Comparison of ENCODE assay signal across 11 mouse cellular contexts in genomic region chr2:153795090-153795489, GRCm38 (mm10). TPM values are rescaled to one million over a fixed set of nuclear protein-coding genes. Genes with fewer than 3 reads are reported as not detected.
DNase-seq lines count a peak whose midpoint lies in the region; ATAC-seq and TF ChIP-seq lines count a peak whose summit lies in the region.
"Had no signal": no experiment of that assay in that cellular context is flagged by ENCODE, and none has a peak within 500 bp of the region (broad histone marks: within the 10 kb centered on the region; RNA-seq: fewer than 3 reads in every experiment).

No protein-coding gene starts in this region.

- no peaks in the 10 kb centered on the region for H3K27me3 ChIP-seq in hindbrain, embryonic 10.5 days (ENCODE audit: insufficient read depth, poor library complexity, severe bottlenecking)
- H3K27me3 ChIP-seq in midbrain, embryonic 15.5 days (replicated peaks): no peaks in the 10 kb centered on the region
- H3K27me3 ChIP-seq: embryonic facial prominence, embryonic 13.5 days; limb, embryonic 15.5 days; stomach, embryonic 15.5 days had no signal

- no peak overlapping the region for H3K4me2 ChIP-seq in midbrain, embryonic 15.5 days
- H3K4me2 ChIP-seq: embryonic facial prominence, embryonic 13.5 days; limb, embryonic 15.5 days; stomach, embryonic 15.5 days had no signal

- no peak overlapping the region for H3K9ac ChIP-seq in midbrain, embryonic 15.5 days
- H3K9ac ChIP-seq: embryonic facial prominence, embryonic 13.5 days; limb, embryonic 15.5 days; stomach, embryonic 15.5 days had no signal

- no peaks in the 10 kb centered on the region for H3K36me3 ChIP-seq in hindbrain, embryonic 10.5 days
- no peaks in the 10 kb centered on the region for H3K36me3 ChIP-seq in midbrain, embryonic 15.5 days (replicated peaks)
- H3K36me3 ChIP-seq: embryonic facial prominence, embryonic 13.5 days; limb, embryonic 15.5 days; stomach, embryonic 15.5 days had no signal

- no peak overlapping the region for H3K4me3 ChIP-seq in layer of hippocampus, adult 2 months
- H3K4me3 ChIP-seq in hindbrain, embryonic 10.5 days: no peak overlapping the region
- no peak overlapping the region for H3K4me3 ChIP-seq in midbrain, embryonic 15.5 days
- H3K4me3 ChIP-seq: embryonic facial prominence, embryonic 13.5 days; limb, embryonic 15.5 days; stomach, embryonic 15.5 days had no signal

- WGBS in hindbrain, embryonic 10.5 days: 53% methylated on average over 5 of the region's 5 CpGs
- WGBS in midbrain, embryonic 15.5 days: 65% methylated on average over 5 of the region's 5 CpGs

- ATAC-seq in midbrain, embryonic 15.5 days (replicated peaks): no peak

- peak in 1 of 2 experiments; percentile 17 for DNase-seq in layer of hippocampus, adult 2 months (ENCODE audit: low spot score in 2 of 2)
- no peak for DNase-seq in layer of hippocampus, adult 8-10 months (ENCODE audit: low spot score in 2 of 2)
- DNase-seq in WW6 (ENCODE audit: low read depth, low spot score): peak; percentile 28
- peak; percentile 19 to 52 for DNase-seq in kidney, postnatal 36 days
- DNase-seq in retina, postnatal 1 day: peak; percentile 58
- DNase-seq in hindbrain, embryonic 10.5 days (ENCODE audit: low spot score): no peak
- no peak for DNase-seq in frontal cortex, postnatal 36 days (ENCODE audit: low spot score in 2 of 2)

- H3K4me1 ChIP-seq in hindbrain, embryonic 10.5 days (replicated peaks): no peaks in the 10 kb centered on the region
- H3K4me1 ChIP-seq in midbrain, embryonic 15.5 days: no peaks in the 10 kb centered on the region
- H3K4me1 ChIP-seq: embryonic facial prominence, embryonic 13.5 days; limb, embryonic 15.5 days; stomach, embryonic 15.5 days had no signal

- H3K9me3 ChIP-seq in hindbrain, embryonic 10.5 days: no peaks in the 10 kb centered on the region
- H3K9me3 ChIP-seq in midbrain, embryonic 15.5 days: no peaks in the 10 kb centered on the region
- H3K9me3 ChIP-seq: embryonic facial prominence, embryonic 13.5 days; limb, embryonic 15.5 days; stomach, embryonic 15.5 days had no signal

- no peak overlapping the region for H3K27ac ChIP-seq in layer of hippocampus, adult 2 months
- H3K27ac ChIP-seq in hindbrain, embryonic 10.5 days: no peak overlapping the region
- H3K27ac ChIP-seq in midbrain, embryonic 15.5 days: no peak overlapping the region
- H3K27ac ChIP-seq: embryonic facial prominence, embryonic 13.5 days; limb, embryonic 15.5 days; stomach, embryonic 15.5 days had no signal

- TF ChIP-seq CTCF in layer of hippocampus, adult 2 months (conservative IDR thresholded peaks at IDR 0.05): peak; percentile 65

RNA-seq across cellular contexts. Expression of gene Efcab8, which starts 15.4 kb away (rescaled TPM):
- under 1 TPM; 0.12 to 0.46 TPM for total RNA-seq in layer of hippocampus, adult 2 months (2021)
- total RNA-seq in layer of hippocampus, adult 8-10 months (2022): under 1 TPM; 0.14 to 0.61 (median 0.37) TPM
- polyA plus RNA-seq in hindbrain, embryonic 10.5 days (2016; fragmentation: Nextera tagmentation; extraction: Ambion mirVana): 0.08 and 0.15 TPM in 2 replicates
- 0.04 TPM in 2 replicates for polyA plus RNA-seq in midbrain, embryonic 15.5 days (2015; fragmentation: Nextera tagmentation; extraction: Ambion mirVana)
- polyA plus RNA-seq: embryonic facial prominence, embryonic 13.5 days; limb, embryonic 15.5 days had no signal

RNA-seq across cellular contexts. Expression of gene Mapre1, which starts 54.0 kb away (rescaled TPM):
- 10 to 100 TPM; 72.4 to 75.8 TPM for total RNA-seq in layer of hippocampus, adult 2 months (2021)
- 10 to 100 TPM; 71.8 to 84.9 (median 76.6) TPM for total RNA-seq in layer of hippocampus, adult 8-10 months (2022)
- polyA plus RNA-seq in hindbrain, embryonic 10.5 days (2016; fragmentation: Nextera tagmentation; extraction: Ambion mirVana): 314 and 319 TPM in 2 replicates
- polyA plus RNA-seq in midbrain, embryonic 15.5 days (2015; fragmentation: Nextera tagmentation; extraction: Ambion mirVana): 333 and 370 TPM in 2 replicates

Comparison
In these comparisons a context has a peak if more than half of its experiments do, and no peak if none do; other contexts are left out.
1. DNase-seq: peak in WW6 (single experiment), kidney, postnatal 36 days (2 of 2) and retina, postnatal 1 day (single experiment); none in layer of hippocampus, adult 8-10 months (0 of 2), hindbrain, embryonic 10.5 days (single experiment) and frontal cortex, postnatal 36 days (0 of 2).